Mouse (Mus musculus) embryonic facial prominence, embryonic 14.5 days (tissue): ENCODE measurements at regions not wholly inside any gene's neighbourhood (a gene's known extent, or its start where the extent isn't known, plus 50 kb on each side); places are given as distances from the start of the nearest gene placed in this dataset.

Experiments used
- ATAC-seq: fragments of 200-750 bp; cut with Nextera tagmentation; 2 replicates; pipeline ENCODE4 v1.8.0; 2017; ENCODE audit warnings: low read depth, moderate number of reproducible peaks, moderate TSS enrichment
- DNase-seq: peaks from one replicate; pipeline ENCODE4 v3.0.0-alpha.2; 2015; ENCODE audit warnings: low spot score
- H3K27ac ChIP-seq: fragments of 300-500 bp; sonication (generic); replicated peaks from 2 replicates; pipeline ENCODE4 v1.5.1; 2014; ENCODE audit warnings: low read depth, mild to moderate bottlenecking, low read length, moderate library complexity
- H3K27me3 ChIP-seq: fragments of 300-500 bp; sonication (generic); replicated peaks from 2 replicates; pipeline ENCODE4 v1.6.1; 2014; ENCODE audit warnings: low read length; ENCODE audit not compliant: control insufficient read depth, insufficient read depth
- H3K36me3 ChIP-seq: fragments of 300-500 bp; sonication (generic); 2 replicates; pipeline ENCODE4 v1.6.1; 2014; ENCODE audit warnings: low read length, mixed read lengths; ENCODE audit not compliant: control insufficient read depth, insufficient read depth
- H3K4me1 ChIP-seq: fragments of 300-500 bp; sonication (generic); 2 replicates; pipeline ENCODE4 v1.6.1; 2014; ENCODE audit warnings: antibody characterized with exemption, low read length; ENCODE audit not compliant: control insufficient read depth, insufficient read depth
- H3K4me2 ChIP-seq: fragments of 300-500 bp; sonication (generic); 2 replicates; pipeline ENCODE4 v1.6.1; 2014; ENCODE audit warnings: low read depth, mild to moderate bottlenecking, low read length, moderate library complexity, mixed read lengths
- H3K4me3 ChIP-seq: fragments of 300-500 bp; sonication (generic); 2 replicates; pipeline ENCODE4 v1.5.1; 2014; ENCODE audit warnings: low read depth, mild to moderate bottlenecking, low read length
- H3K9ac ChIP-seq: fragments of 300-500 bp; sonication (generic); 2 replicates; pipeline ENCODE4 v1.6.1; 2014; ENCODE audit warnings: low read depth, mild to moderate bottlenecking, low read length, moderate library complexity, mixed read lengths
- H3K9me3 ChIP-seq: fragments of 300-500 bp; sonication (generic); 2 replicates; pipeline ENCODE4 v1.6.1; 2016; ENCODE audit warnings: low read length; ENCODE audit not compliant: control insufficient read depth
- WGBS: fragments of 180-500 bp; shearing (Covaris S2); extraction: QIAGEN DNeasy Blood & Tissue Kit; methylation state at CpG from one replicate; pipeline ENCODE4 v1.1.7; 2014; 5-methylcytosine and 5-hydroxymethylcytosine counted together

- no peaks in the 10 kb centered on the region for H3K4me1 ChIP-seq
- H3K36me3 ChIP-seq, result no peaks in the 10 kb centered on the region
- no peaks in the 10 kb centered on the region for H3K27me3 ChIP-seq
- H3K9ac ChIP-seq, result no peak overlapping the region
- no peaks in the 10 kb centered on the region for H3K9me3 ChIP-seq
- DNase-seq (no peak), ATAC-seq (no peak)
- H3K4me2 ChIP-seq, result no peak overlapping the region
- no peak overlapping the region for H3K27ac ChIP-seq
- WGBS, result 94% methylated on average over 7 of the region's 7 CpGs
- no peak overlapping the region for H3K4me3 ChIP-seq
These were observed 153.6 kb downstream of the Sptssa start for GRCm38 (mm10) chr12:54502775-54503174.

GRCm38 (mm10) chr12:54499963-54500362 lies 156.4 kb downstream of the Sptssa start:
- no peak for ATAC-seq
- Histone ChIP-seq H3K27ac (no peak overlapping the region), H3K4me3 (no peak overlapping the region), H3K9ac (no peak overlapping the region), H3K4me1 (0 out of 2 replicates have a peak, but pooled peaks cover 4% of the 10 kb centered on the region), H3K9me3 (no peaks in the 10 kb centered on the region), H3K36me3 (no peaks in the 10 kb centered on the region), H3K4me2 (no peak overlapping the region), H3K27me3 (no peaks in the 10 kb centered on the region)
- DNase-seq, result no peak
- 54% methylated on average over 3 of the region's 3 CpGs for WGBS

- ATAC-seq, result no peak
- Histone ChIP-seq H3K27ac (no peak overlapping the region), H3K4me1 (0 out of 2 replicates have a peak, but pooled peaks cover 4% of the 10 kb centered on the region), H3K9me3 (no peaks in the 10 kb centered on the region), H3K4me2 (no peak overlapping the region), H3K36me3 (no peaks in the 10 kb centered on the region), H3K4me3 (no peak overlapping the region), H3K27me3 (no peaks in the 10 kb centered on the region), H3K9ac (no peak overlapping the region)
- WGBS, result 47% methylated on average over 4 of the region's 4 CpGs
- no peak for DNase-seq
These were observed 160.5 kb downstream of the Sptssa start for GRCm38 (mm10) chr12:54495701-54496374.

GRCm38 (mm10) chr12:54494756-54495375 lies 161.5 kb downstream of the Sptssa start:
- no peak for ATAC-seq
- Histone ChIP-seq H3K9me3 (no peaks in the 10 kb centered on the region), H3K4me2 (no peak overlapping the region), H3K27me3 (0 out of 2 replicates have a peak, but pooled peaks cover 5% of the 10 kb centered on the region), H3K4me3 (no peak overlapping the region), H3K36me3 (no peaks in the 10 kb centered on the region), H3K27ac (no peak overlapping the region), H3K4me1 (0 out of 2 replicates have a peak, but pooled peaks cover 4% of the 10 kb centered on the region), H3K9ac (no peak overlapping the region)
- no peak for DNase-seq
- WGBS, result 84% methylated on average over 7 of the region's 7 CpGs

GRCm38 (mm10) chr12:54492737-54493136 lies 163.6 kb downstream of the Sptssa start:
- Histone ChIP-seq H3K4me3 (no peak overlapping the region), H3K4me2 (no peak overlapping the region), H3K27me3 (0 out of 2 replicates have a peak, but pooled peaks cover 5% of the 10 kb centered on the region), H3K4me1 (0 out of 2 replicates have a peak, but pooled peaks cover 4% of the 10 kb centered on the region), H3K36me3 (no peaks in the 10 kb centered on the region), H3K27ac (no peak overlapping the region; the same call in 1 of the 2 replicates), H3K9ac (no peak overlapping the region), H3K9me3 (no peaks in the 10 kb centered on the region)
- ATAC-seq, result no peak
- 33% methylated on average over 10 of the region's 10 CpGs for WGBS
- DNase-seq, result peak; percentile 25

- H3K4me3 ChIP-seq, result no peak overlapping the region
- no peak for ATAC-seq
- H3K27ac ChIP-seq, result no peak overlapping the region
- H3K9ac ChIP-seq, result no peak overlapping the region
- WGBS, result 84% methylated on average over 2 of the region's 2 CpGs
- H3K4me2 ChIP-seq, result no peak overlapping the region
- no peaks in the 10 kb centered on the region for H3K36me3 ChIP-seq
- H3K27me3 ChIP-seq, result 0 out of 2 replicates have a peak, but pooled peaks cover 5% of the 10 kb centered on the region
- no peaks in the 10 kb centered on the region for H3K4me1 ChIP-seq
- no peaks in the 10 kb centered on the region for H3K9me3 ChIP-seq
- no peak for DNase-seq
These were observed 165.9 kb downstream of the Sptssa start for GRCm38 (mm10) chr12:54490460-54490859.

- Histone ChIP-seq H3K9ac (no peak overlapping the region), H3K4me2 (0 out of 2 replicates have a peak overlapping the region, but pooled peaks have one; percentile 19), H3K27me3 (0 out of 2 replicates have a peak, but pooled peaks cover 5% of the 10 kb centered on the region), H3K27ac (no peak overlapping the region), H3K4me3 (no peak overlapping the region), H3K9me3 (no peaks in the 10 kb centered on the region), H3K36me3 (no peaks in the 10 kb centered on the region), H3K4me1 (no peaks in the 10 kb centered on the region)
- ATAC-seq (peak; percentile 72), DNase-seq (peak; percentile 85)
- 1% methylated on average over 8 of the region's 8 CpGs for WGBS
These were observed 166.7 kb downstream of the Sptssa start for GRCm38 (mm10) chr12:54489675-54490074.

- DNase-seq, result no peak
- H3K27ac ChIP-seq, result no peak overlapping the region
- 78% methylated on average over 4 of the region's 4 CpGs for WGBS
- no peak overlapping the region for H3K4me2 ChIP-seq
- 0 out of 2 replicates have a peak, but pooled peaks cover 5% of the 10 kb centered on the region for H3K27me3 ChIP-seq
- no peaks in the 10 kb centered on the region for H3K9me3 ChIP-seq
- H3K9ac ChIP-seq, result no peak overlapping the region
- H3K36me3 ChIP-seq, result no peaks in the 10 kb centered on the region
- no peak overlapping the region for H3K4me3 ChIP-seq
- no peaks in the 10 kb centered on the region for H3K4me1 ChIP-seq
- no peak for ATAC-seq
These were observed 168.7 kb downstream of the Sptssa start for GRCm38 (mm10) chr12:54487689-54488088.
